Mouse (Mus musculus) stomach, embryonic 16.5 days (tissue): ENCODE data around the gene Spata25. TPM values are rescaled to one million over a fixed set of nuclear protein-coding genes. Genes with fewer than 3 reads are reported as not detected.
A peak's percentile ranks its signal among the peaks of the same experiment; 100 is the strongest.

Experiments used
- ATAC-seq: fragments of 200-750 bp; cut with Nextera tagmentation; 2 replicates; pipeline ENCODE4 v1.8.0; 2017; ENCODE audit warnings: moderate number of reproducible peaks, moderate TSS enrichment; ENCODE audit not compliant: insufficient read depth, low FRiP score
- H3K27ac ChIP-seq: fragments of 300-500 bp; sonication (generic); 2 replicates; pipeline ENCODE4 v1.5.1; 2014; ENCODE audit warnings: low read length
- H3K27me3 ChIP-seq: fragments of 300-500 bp; sonication (generic); 2 replicates; pipeline ENCODE4 v1.6.1; 2014; ENCODE audit warnings: low read length, control low read depth, mixed read lengths; ENCODE audit not compliant: control insufficient read depth, insufficient read depth
- H3K36me3 ChIP-seq: fragments of 300-500 bp; sonication (generic); 2 replicates; pipeline ENCODE4 v1.6.1; 2014; ENCODE audit warnings: low read length; ENCODE audit not compliant: control insufficient read depth, insufficient read depth
- H3K4me1 ChIP-seq: fragments of 300-500 bp; sonication (generic); 2 replicates; pipeline ENCODE4 v1.6.1; 2014; ENCODE audit warnings: low read length, control low read depth, mixed read lengths; ENCODE audit not compliant: control insufficient read depth, insufficient read depth
- H3K4me2 ChIP-seq: fragments of 300-500 bp; sonication (generic); 2 replicates; pipeline ENCODE4 v1.6.1; 2014; ENCODE audit warnings: low read depth, low read length, mixed read lengths
- H3K4me3 ChIP-seq: fragments of 300-500 bp; sonication (generic); replicated peaks from 2 replicates; pipeline ENCODE4 v1.5.1; 2014; ENCODE audit warnings: mild to moderate bottlenecking, low read length
- H3K9ac ChIP-seq: fragments of 300-500 bp; sonication (generic); 2 replicates; pipeline ENCODE4 v1.6.1; 2014; ENCODE audit warnings: low read length
- H3K9me3 ChIP-seq: fragments of 300-500 bp; sonication (generic); replicated peaks from 2 replicates; pipeline ENCODE4 v1.6.1; 2016; ENCODE audit warnings: low read length, control low read depth; ENCODE audit not compliant: control insufficient read depth
- WGBS: fragments of 180-500 bp; shearing (Covaris S2); extraction: QIAGEN DNeasy Blood & Tissue Kit; methylation state at CpG from one replicate; pipeline ENCODE4 v1.1.7; 2014; 5-methylcytosine and 5-hydroxymethylcytosine counted together
- polyA plus RNA-seq: library from polyadenylated mRNA; unstranded; fragments of >200 nt; fragmentation: Nextera tagmentation; extraction: Ambion mirVana; gene quantifications from 2 replicates; pipeline ENCODE4 v1.2.1, GENCODE M21; 2015

Gene Spata25
- polyA plus RNA-seq, 1 experiment from 2014 or later = not detected

DNA sequence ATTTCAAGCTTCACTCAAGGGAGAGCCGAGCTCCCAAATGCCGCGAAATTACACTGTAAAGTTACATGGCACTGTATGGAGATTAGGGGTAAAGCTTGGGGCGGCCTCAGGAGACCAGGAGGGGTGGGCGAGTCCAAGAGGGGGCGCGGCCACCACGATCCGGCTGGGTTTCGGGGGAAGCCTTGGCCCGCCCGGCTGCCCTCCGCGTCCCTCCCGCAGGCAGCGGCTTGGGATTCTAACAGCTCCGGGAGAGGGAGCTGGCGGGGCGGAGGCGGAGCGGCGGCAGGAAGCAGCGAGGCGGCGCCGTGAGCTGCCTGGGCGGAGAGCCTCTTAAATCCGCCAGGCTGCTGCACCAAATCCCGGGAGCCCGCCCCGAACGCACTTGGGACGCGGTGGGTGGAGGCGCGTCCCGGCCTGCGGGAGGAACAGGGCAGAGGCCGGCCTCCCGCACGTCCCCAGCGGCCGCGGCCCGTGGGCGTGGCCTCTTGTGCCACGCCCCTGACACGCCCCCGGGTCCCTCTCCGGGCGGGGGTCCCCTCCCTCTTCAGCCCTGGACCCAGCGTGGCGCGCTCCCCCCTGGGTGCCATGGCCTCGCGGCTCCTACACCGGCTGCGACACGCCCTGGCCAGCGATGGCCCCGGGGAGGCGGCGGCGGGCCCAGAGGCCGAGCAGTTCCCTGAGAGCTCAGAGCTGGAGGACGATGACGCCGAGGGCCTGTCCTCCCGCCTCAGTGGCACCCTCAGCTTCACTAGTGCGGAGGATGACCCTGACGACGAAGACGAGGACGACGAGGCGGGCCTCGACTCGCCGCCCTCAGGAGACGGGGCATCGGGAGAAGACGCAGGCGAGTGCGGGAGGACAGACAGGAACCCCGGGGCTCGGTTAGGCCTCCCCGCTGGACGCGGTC, 42.6 kb downstream of the Spata25 start, which contains the start of gene Snx21:
Snx21 (plus strand) TSS at position 343 of the 907 bp plus-strand sequence.
- no peaks in the 10 kb centered on the region for H3K27me3 ChIP-seq
- H3K9ac ChIP-seq = peak within 1 kb of the TSS; percentile 90
- H3K4me2 ChIP-seq = peak within 1 kb of the TSS; percentile 89
- peak within 1 kb of the TSS; percentile 96 for H3K27ac ChIP-seq
- peak; percentile 96 for ATAC-seq
- under 1% methylated on average over 80 of the region's 89 CpGs for WGBS
- H3K4me3 ChIP-seq = peak within 1 kb of the TSS; percentile 74
- no peaks in the 10 kb centered on the region for H3K9me3 ChIP-seq
- H3K4me1 ChIP-seq = peaks cover 19% of the 10 kb centered on the region
- no peaks in the 10 kb centered on the region for H3K36me3 ChIP-seq

DNA sequence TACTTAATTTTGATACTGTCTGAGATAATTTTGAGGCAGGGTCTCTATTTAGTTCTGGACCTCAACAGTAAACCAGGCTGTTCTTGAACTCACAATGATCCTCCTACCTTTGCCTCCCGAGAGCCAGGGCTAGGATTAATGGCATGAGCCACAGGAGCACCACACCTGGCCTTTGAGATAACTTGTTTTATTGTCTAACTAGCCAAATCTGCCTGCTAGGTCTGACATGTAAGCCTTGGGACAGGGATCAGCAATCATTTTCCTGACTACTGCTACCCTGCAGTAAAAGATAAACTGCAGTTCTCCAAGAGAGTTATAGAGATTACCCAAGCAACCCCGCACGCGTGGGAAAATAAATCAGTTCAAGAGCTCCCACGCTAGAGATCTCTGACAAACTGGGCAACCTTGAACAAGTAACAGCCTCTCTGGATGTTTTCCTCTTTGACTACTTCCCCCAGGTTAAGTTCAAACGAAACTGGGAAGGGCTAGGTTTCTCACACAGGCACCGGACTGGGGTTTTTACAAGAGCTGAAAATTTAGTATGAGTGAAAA, 43.4 kb downstream of the Spata25 start:
- Histone ChIP-seq H3K4me3 (peak overlapping the region; percentile 74), H3K27ac (peak overlapping the region; percentile 96), H3K36me3 (no peaks in the 10 kb centered on the region), H3K27me3 (no peaks in the 10 kb centered on the region), H3K9ac (peak overlapping the region; percentile 90), H3K4me2 (peak overlapping the region; percentile 89), H3K4me1 (peaks cover 19% of the 10 kb centered on the region), H3K9me3 (no peaks in the 10 kb centered on the region)
- WGBS = 9% methylated on average over 7 of the region's 7 CpGs
- no peak for ATAC-seq

DNA sequence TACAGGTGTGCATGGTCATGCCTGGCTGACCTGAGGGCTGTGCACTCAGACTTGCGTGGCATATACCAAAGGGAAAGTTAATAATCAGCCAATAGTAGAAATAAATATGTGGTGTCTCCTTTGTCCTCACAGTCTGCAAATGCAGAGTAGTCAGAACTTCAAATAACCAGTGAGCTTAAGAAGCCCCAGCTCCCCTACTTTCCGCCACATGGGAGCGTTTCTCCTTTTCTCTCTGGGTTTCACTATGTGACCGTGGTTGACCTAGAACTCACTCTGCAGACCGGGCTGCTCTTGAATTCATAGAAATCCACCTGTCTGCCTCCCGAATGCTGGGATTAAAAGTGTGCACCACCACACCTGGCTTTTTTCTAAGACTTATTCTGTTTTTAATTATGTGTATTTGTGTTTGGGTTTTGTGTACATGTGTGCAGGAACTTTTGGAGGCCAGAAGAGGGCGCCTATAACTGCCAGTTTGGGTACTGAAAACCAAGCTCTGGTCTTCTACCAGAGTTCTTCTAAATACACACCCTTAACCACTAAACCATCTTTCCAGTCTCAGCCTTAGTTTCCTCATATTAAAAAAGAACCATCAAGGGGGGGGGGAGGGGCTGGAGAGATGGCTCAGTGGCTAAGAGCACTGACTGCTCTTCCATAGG, 44.3 kb downstream of the Spata25 start:
- Histone ChIP-seq H3K36me3 (no peaks in the 10 kb centered on the region), H3K9me3 (no peaks in the 10 kb centered on the region), H3K9ac (no peak overlapping the region), H3K4me3 (no peak overlapping the region), H3K27ac (no peak overlapping the region), H3K27me3 (no peaks in the 10 kb centered on the region), H3K4me1 (peaks cover 19% of the 10 kb centered on the region), H3K4me2 (peak overlapping the region; percentile 89; the same call in 1 of the 2 replicates)
- 69% methylated on average over 7 of the region's 7 CpGs for WGBS
- no peak for ATAC-seq

DNA sequence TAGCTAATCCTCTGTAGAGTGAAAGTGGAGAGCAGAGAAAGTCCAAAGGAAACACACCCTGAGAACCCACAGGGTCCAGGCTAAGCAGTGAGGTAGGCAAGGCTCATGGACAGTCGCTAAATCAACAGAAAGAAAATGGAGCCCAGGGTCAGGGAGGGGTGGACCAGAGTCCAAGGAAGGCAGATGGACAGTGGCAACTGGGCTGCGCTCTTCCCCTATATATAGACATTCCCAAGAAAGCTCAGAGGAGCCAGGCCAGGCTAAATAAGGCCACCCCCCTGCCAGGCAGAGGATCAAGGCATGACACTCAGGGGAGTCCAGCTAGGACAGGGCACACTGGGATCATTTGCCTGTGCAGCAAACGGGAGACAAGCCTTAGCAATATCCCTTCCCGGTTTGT, 46.5 kb downstream of the Spata25 start:
- ATAC-seq = no peak
- H3K27me3 ChIP-seq = no peaks in the 10 kb centered on the region
- H3K9me3 ChIP-seq = no peaks in the 10 kb centered on the region
- no peaks in the 10 kb centered on the region for H3K36me3 ChIP-seq
- no peak overlapping the region for H3K27ac ChIP-seq
- H3K4me3 ChIP-seq = no peak overlapping the region
- H3K4me1 ChIP-seq = peaks cover 10% of the 10 kb centered on the region
- no peak overlapping the region for H3K9ac ChIP-seq
- no peak overlapping the region for H3K4me2 ChIP-seq
- WGBS = 68% methylated on average over 4 of the region's 4 CpGs

DNA sequence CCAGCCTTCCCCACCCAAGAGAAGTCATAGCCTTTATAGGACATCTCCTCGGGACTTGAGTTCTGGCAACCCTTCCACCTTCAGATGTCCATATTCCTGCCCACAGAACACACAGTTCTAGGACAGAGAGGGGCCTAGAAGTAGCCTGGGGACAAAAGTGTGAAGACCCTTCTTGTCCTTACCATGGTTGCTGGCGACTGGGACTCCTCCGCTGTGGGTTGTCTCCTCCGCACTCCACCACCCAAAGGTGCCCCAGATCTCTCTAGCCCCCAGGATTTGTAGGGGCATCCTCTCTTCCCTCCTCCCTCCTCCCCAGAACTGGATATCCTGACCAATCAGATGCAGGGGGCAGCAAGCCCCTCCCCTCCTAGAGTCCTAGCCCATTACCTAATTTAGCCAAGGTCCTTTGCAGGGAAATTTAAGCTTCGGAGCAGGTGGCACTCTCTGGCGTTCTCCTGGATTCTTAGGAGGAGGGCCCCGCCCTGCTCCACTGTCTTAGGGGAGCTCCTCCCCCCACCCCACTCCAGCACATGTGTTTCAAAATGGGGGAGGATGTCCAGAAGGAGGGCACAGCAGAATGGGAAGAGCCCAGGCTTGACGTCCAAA, 48.8 kb downstream of the Spata25 start, which contains the start of gene Tnnc2:
Tnnc2 (minus strand) TSS at position 487 of the 606 bp plus-strand sequence.
- ATAC-seq = no peak
- WGBS = 63% methylated on average over 8 of the region's 8 CpGs
- no peaks in the 10 kb centered on the region for H3K36me3 ChIP-seq
- H3K9me3 ChIP-seq = no peaks in the 10 kb centered on the region
- peaks cover 3% of the 10 kb centered on the region; the same call in 1 of the 2 replicates for H3K4me1 ChIP-seq
- H3K4me3 ChIP-seq = no peak within 1 kb of the TSS
- H3K4me2 ChIP-seq = no peak within 1 kb of the TSS
- no peak within 1 kb of the TSS for H3K9ac ChIP-seq
- H3K27me3 ChIP-seq = no peaks in the 10 kb centered on the region
- H3K27ac ChIP-seq = no peak within 1 kb of the TSS

DNA sequence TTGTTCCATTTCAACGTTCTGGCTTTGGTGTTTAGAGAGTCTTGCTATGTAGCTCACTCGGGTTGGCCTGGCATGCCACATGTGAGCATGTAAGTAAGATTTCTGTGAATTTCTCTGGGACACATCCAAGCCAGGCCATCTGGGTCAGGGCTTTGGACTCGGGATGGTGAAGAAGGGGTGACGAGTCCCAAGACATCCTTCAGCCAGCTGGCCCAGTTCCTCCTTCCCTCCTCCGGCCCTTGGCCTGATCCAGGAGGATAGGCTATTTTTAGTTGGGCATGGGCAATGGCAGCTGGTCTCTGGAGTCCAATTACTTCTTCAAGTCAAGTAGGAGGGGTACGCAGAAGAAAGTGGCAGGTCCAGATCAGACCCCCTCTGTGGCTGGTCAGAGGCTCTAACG, 49.5 kb downstream of the Spata25 start:
- Histone ChIP-seq H3K9me3 (no peaks in the 10 kb centered on the region), H3K4me1 (no peaks in the 10 kb centered on the region), H3K27ac (no peak overlapping the region), H3K36me3 (no peaks in the 10 kb centered on the region), H3K4me2 (no peak overlapping the region), H3K27me3 (no peaks in the 10 kb centered on the region), H3K9ac (no peak overlapping the region), H3K4me3 (no peak overlapping the region)
- 74% methylated on average over 7 of the region's 7 CpGs for WGBS
- ATAC-seq = no peak

DNA sequence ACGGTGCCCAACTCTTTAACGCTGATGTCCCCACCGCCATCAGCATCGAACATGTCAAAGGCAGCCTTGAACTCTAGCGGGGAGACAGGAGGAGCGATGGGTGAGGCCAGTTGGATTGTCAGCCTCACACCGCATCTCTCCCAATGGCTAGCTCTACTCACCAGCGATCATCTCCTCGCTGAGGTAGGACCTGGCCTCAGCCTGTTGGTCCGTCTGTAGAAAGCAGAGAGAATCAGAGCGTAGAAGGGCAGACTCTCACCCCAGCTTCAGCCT, 50.4 kb downstream of the Spata25 start:
- Histone ChIP-seq H3K9ac (no peak overlapping the region), H3K9me3 (no peaks in the 10 kb centered on the region), H3K27ac (no peak overlapping the region), H3K36me3 (peaks cover 4% of the 10 kb centered on the region; the same call in 1 of the 2 replicates), H3K4me1 (peaks cover 6% of the 10 kb centered on the region), H3K27me3 (no peaks in the 10 kb centered on the region), H3K4me2 (no peak overlapping the region), H3K4me3 (no peak overlapping the region)
- ATAC-seq = no peak
- WGBS = 91% methylated on average over 11 of the region's 11 CpGs

DNA sequence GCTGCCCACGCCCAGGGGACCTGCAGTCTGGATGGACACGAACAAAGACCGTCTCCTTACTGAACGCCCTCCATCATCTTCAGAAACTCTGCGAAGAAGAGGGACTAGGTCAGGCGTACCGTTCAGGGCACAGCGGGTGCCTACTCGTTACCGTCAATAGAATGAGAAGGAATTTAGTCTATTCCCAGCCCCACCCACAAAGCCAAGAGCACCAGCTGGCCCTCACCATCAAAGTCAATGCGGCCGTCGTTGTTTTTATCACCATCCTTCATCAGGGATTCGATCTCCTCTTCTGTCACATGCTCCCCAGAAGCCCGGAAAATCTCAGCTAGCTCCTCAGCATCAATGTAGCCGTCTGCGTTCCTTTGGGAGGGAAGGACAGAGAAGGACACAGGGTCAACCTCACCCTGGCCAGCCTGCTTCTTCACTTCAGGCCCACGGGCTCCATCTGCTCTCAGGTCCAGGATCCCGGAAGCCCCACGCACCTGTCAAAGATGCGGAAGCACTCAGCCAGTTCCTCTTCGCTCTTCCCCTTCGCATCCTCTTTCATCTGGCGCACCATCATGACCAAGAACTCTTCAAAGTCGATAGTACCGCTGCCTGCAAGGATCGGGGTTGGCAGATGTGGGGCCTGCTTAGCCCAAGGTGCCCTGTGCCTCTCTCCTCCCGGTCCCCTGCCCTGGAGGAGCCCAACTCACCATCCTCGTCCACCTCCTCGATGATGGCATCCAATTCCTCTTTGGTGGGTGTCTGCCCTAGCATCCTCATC, 50.9 kb downstream of the Spata25 start:
- no peak for ATAC-seq
- no peak overlapping the region for H3K27ac ChIP-seq
- no peak overlapping the region for H3K4me3 ChIP-seq
- no peak overlapping the region for H3K4me2 ChIP-seq
- WGBS = 77% methylated on average over 30 of the region's 30 CpGs
- H3K27me3 ChIP-seq = no peaks in the 10 kb centered on the region
- H3K36me3 ChIP-seq = peaks cover 6% of the 10 kb centered on the region; the same call in 1 of the 2 replicates
- H3K9ac ChIP-seq = no peak overlapping the region
- H3K9me3 ChIP-seq = no peaks in the 10 kb centered on the region
- H3K4me1 ChIP-seq = peaks cover 6% of the 10 kb centered on the region
